Mouse (Mus musculus) left cerebral cortex, adult 18-20 months (tissue): Measurements from ENCODE around the gene Cyp2f2. TPM values are rescaled to one million over a fixed set of nuclear protein-coding genes. Genes with fewer than 3 reads are reported as not detected.

Experiments used
- DNase-seq, 2 experiments: peaks; one replicate each; pipeline ENCODE4 v3.0.0; 2021 to 2022; ENCODE audit warnings: low spot score in 2 of 2, mixed read lengths in 1 of 2
- microRNA-seq, 2 experiments: library from miRNA; unstranded; fragments of <30 nt; microRNA quantifications; one replicate each; pipeline ENCODE4 v1.2.0; 2021
- total RNA-seq, 2 experiments: library from RNA; stranded (reverse); gene quantifications; 2 replicates each; pipeline ENCODE4 v1.2.3; 2021

The Cyp2f2 gene
- total RNA-seq, 2 experiments from 2014 or later = not detected

- peak; percentile 98 to 99 for DNase-seq
Measured at GRCm38 (mm10) chr7:27178324-27179216, 58.9 kb downstream of the Cyp2f2 start, which contains the start of gene Rab4b. TSS of gene Rab4b (minus strand) at chr7:27178896.

GRCm38 (mm10) chr7:27179217-27179918, 59.7 kb downstream of the Cyp2f2 start:
- no peak for DNase-seq

- DNase-seq = no peak
Measured at GRCm38 (mm10) chr7:27180036-27180435, 60.3 kb downstream of the Cyp2f2 start.

- no peak for DNase-seq
Measured at GRCm38 (mm10) chr7:27180837-27181695, 61.4 kb downstream of the Cyp2f2 start, which contains the start of the genes Gm21983 and Mia. TSS of gene Gm21983 (minus strand) at chr7:27181086. TSS of gene Mia (minus strand) at chr7:27181157.

- DNase-seq = no peak
Measured at GRCm38 (mm10) chr7:27182498-27182897, 62.8 kb downstream of the Cyp2f2 start.

Small RNA genes within 50 kb of the gene (microRNA-seq; reads per million reads assigned to microRNA genes)
- 0 to 0.25 reads per million in 2 experiments for gene Mir3101

Other genes with a start within 250 kb of the Cyp2f2 start
- not detected for gene Cyp2a22, start 180.5 kb upstream of the Cyp2f2 start, total RNA-seq
- gene Cyp2a12, start 90.8 kb upstream of the Cyp2f2 start, total RNA-seq = not detected
- not detected for gene Cyp2t4, start 33.8 kb downstream of the Cyp2f2 start, total RNA-seq
- 100 to 1,000 TPM; 101 to 115 TPM for gene Egln2, start 46.9 kb downstream of the Cyp2f2 start, total RNA-seq
- gene Rab4b, start 59.0 kb downstream of the Cyp2f2 start, total RNA-seq = 10 to 100 TPM; 93.0 to 99.8 TPM
- not detected for gene Gm21983, start 61.2 kb downstream of the Cyp2f2 start, total RNA-seq
- 1 to 10 TPM in 1 of 2 experiments, under 1 TPM in 1; 0.70 to 1.4 TPM for gene Mia, start 61.2 kb downstream of the Cyp2f2 start, total RNA-seq
- gene BC024978, start 75.9 kb downstream of the Cyp2f2 start, total RNA-seq = 10 to 100 TPM; 19.7 to 22.7 TPM
- gene Snrpa, start 76.4 kb downstream of the Cyp2f2 start, total RNA-seq = 10 to 100 TPM; 75.9 to 85.9 TPM
- gene Itpkc, start 108.8 kb downstream of the Cyp2f2 start, total RNA-seq = 10 to 100 TPM; 11.3 to 11.7 TPM
- gene Coq8b, start 113.1 kb downstream of the Cyp2f2 start, total RNA-seq = 10 to 100 TPM; 33.6 to 39.6 TPM
- 100 to 1,000 TPM; 108 to 128 TPM for gene Numbl, start 138.5 kb downstream of the Cyp2f2 start, total RNA-seq
- 10 to 100 TPM; 42.2 to 46.6 TPM for gene Ltbp4, start 217.8 kb downstream of the Cyp2f2 start, total RNA-seq
- 10 to 100 TPM; 27.9 to 33.2 TPM for gene Shkbp1, start 236.1 kb downstream of the Cyp2f2 start, total RNA-seq
- gene Gm20479, start 237.5 kb downstream of the Cyp2f2 start, total RNA-seq = not detected